In the genomic region with DNA sequence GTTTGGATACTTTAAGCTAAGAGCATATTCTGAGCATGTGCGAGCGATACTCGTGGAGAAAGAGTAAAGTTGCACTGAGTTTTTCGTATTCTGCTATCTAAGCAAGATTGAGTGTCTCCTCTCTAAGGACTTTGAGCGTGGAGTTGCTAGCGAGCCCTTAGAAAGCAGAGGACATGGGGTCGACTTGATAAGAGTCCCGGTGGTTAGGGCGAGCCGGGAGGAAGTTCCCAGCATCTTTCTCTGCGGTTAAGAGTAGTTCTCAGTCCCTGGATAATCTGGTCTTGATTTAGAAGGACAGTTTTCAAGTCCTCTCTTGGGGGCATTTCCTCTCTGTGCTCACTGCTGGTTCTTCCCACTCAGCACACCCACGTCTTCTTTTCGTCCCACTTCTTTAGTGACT, we compare ENCODE assay signal across 8 mouse cellular contexts. TPM values are rescaled to one million over a fixed set of nuclear protein-coding genes. Genes with fewer than 3 reads are reported as not detected.
DNase-seq lines count a peak whose midpoint lies in the region; ATAC-seq and TF ChIP-seq lines count a peak whose summit lies in the region.

No protein-coding gene starts in this region.

- H3K4me1 ChIP-seq in testis, adult 2 months (ENCODE audit: control insufficient read depth, insufficient read depth, low read length), result peaks cover 9% of the 10 kb centered on the region
- no peaks in the 10 kb centered on the region for H3K4me1 ChIP-seq in liver, embryonic 15.5 days (replicated peaks)
- no peaks in the 10 kb centered on the region; the same call in 1 of the 2 replicates for H3K4me1 ChIP-seq in stomach, postnatal 0 days (replicated peaks; ENCODE audit: control insufficient read depth, insufficient read depth)

- no peaks in the 10 kb centered on the region for H3K9me3 ChIP-seq in liver, embryonic 15.5 days (replicated peaks)
- no peaks in the 10 kb centered on the region for H3K9me3 ChIP-seq in stomach, postnatal 0 days (ENCODE audit: control insufficient read depth, low read length)

- H3K27ac ChIP-seq in testis, adult 2 months (ENCODE audit: control insufficient read depth, insufficient read depth, low read depth, low read length), result no peak overlapping the region
- H3K27ac ChIP-seq in liver, embryonic 15.5 days (replicated peaks), result no peak overlapping the region
- H3K27ac ChIP-seq in stomach, postnatal 0 days (replicated peaks), result no peak overlapping the region

- WGBS in liver, embryonic 15.5 days (ENCODE audit: insufficient replicate concordance), result 7% methylated on average over 13 of the region's 13 CpGs
- WGBS in stomach, postnatal 0 days, result 47% methylated on average over 13 of the region's 13 CpGs

- no peak for TF ChIP-seq POLR2A in testis, adult 2 months (IDR thresholded peaks at IDR 0.05; ENCODE audit: control insufficient read depth, low read depth, low read length)

- no peaks in the 10 kb centered on the region for H3K27me3 ChIP-seq in testis, adult 2 months (ENCODE audit: control insufficient read depth, insufficient read depth, low read length)
- peaks cover 23% of the 10 kb centered on the region for H3K27me3 ChIP-seq in liver, embryonic 15.5 days
- H3K27me3 ChIP-seq in stomach, postnatal 0 days (ENCODE audit: control insufficient read depth, insufficient read depth, low read length), result no peaks in the 10 kb centered on the region

- TF ChIP-seq CTCF in testis, adult 2 months (IDR thresholded peaks at IDR 0.05; ENCODE audit: control insufficient read depth, insufficient read depth, insufficient replicate concordance, low read depth, low read length), result no peak
- TF ChIP-seq CTCF in stomach, postnatal 0 days (IDR thresholded peaks at IDR 0.05; ENCODE audit: low read depth), result no peak

- H3K36me3 ChIP-seq in testis, adult 2 months (ENCODE audit: control insufficient read depth, insufficient read depth, low read length), result no peaks in the 10 kb centered on the region
- H3K36me3 ChIP-seq in liver, embryonic 15.5 days (replicated peaks), result no peaks in the 10 kb centered on the region
- no peaks in the 10 kb centered on the region for H3K36me3 ChIP-seq in stomach, postnatal 0 days (ENCODE audit: control insufficient read depth, insufficient read depth, low read length)

- peak; percentile 16 for DNase-seq in embryo, embryonic 11 days
- DNase-seq in embryo, embryonic 9.5 days (ENCODE audit: extremely low spot score), result no peak
- no peak for DNase-seq in testis, postnatal 10 days (ENCODE audit: low spot score)
- no peak for DNase-seq in stomach, postnatal 0 days (ENCODE audit: low spot score)
- DNase-seq in spleen, postnatal 14 days (ENCODE audit: low spot score in 2 of 2), result no peak
- no peak for DNase-seq in right cerebral cortex, adult 18-20 months

- no peak overlapping the region for H3K9ac ChIP-seq in liver, embryonic 15.5 days
- H3K9ac ChIP-seq in stomach, postnatal 0 days (ENCODE audit: low read length), result no peak overlapping the region

- TF ChIP-seq EP300 in stomach, postnatal 0 days (optimal IDR thresholded peaks at IDR 0.05), result no peak

- H3K4me2 ChIP-seq in liver, embryonic 15.5 days, result peak overlapping the region; percentile 37
- peak overlapping the region; percentile 31 for H3K4me2 ChIP-seq in stomach, postnatal 0 days (replicated peaks; ENCODE audit: low read depth)

- H3K4me3 ChIP-seq in testis, adult 2 months (ENCODE audit: control insufficient read depth, low read depth, low read length), result peak overlapping the region; percentile 57
- no peak overlapping the region for H3K4me3 ChIP-seq in liver, embryonic 15.5 days (replicated peaks)
- H3K4me3 ChIP-seq in stomach, postnatal 0 days (ENCODE audit: low read depth, low read length), result no peak overlapping the region

- no peak for ATAC-seq in liver, embryonic 15.5 days (ENCODE audit: insufficient read depth)
- ATAC-seq in stomach, postnatal 0 days (ENCODE audit: low FRiP score, low TSS enrichment), result no peak

RNA-seq across cellular contexts. Expression of a gene that starts 15.3 kb away (rescaled TPM):
- 49.1 and 54.2 TPM in 2 replicates for polyA plus RNA-seq in testis, adult 2 months (2012; rRNA removed)
- 1.0 and 1.3 TPM in 2 replicates for polyA plus RNA-seq in liver, embryonic 15.5 days (2015; fragmentation: Nextera tagmentation; extraction: Ambion mirVana)
- polyA plus RNA-seq in stomach, postnatal 0 days (2015; fragmentation: Nextera tagmentation; extraction: Ambion mirVana), result 5.1 TPM in 2 replicates
